Mouse (Mus musculus): Measurements from ENCODE around the gene Cdk5rap1.

Gene Cdk5rap1

DNA sequence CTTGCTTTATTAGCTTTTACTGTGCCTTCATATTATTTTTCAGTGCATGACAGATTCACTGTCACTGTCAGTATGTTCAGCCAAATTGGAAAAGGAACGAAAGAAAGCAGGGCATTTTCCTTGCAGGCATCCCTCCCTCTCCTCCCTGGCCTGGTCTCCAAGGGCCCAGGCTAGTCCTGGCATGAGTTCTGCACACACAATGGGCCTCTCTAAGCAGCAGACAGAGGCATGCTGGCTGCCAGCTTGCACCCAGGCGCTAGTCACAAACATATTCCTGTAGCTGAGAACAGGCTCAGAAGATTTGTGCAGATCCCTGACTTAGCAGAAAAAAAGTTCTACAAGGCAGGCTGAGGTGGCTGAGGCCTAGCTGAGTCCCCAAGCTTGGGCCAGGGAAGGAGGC is 26.5 kb upstream of the Cdk5rap1 start:
- ChIA-PET POLR2A (interaction anchor here in 3 of 4 experiments (0.6 to 1.8 kb wide), 6 partner anchors 9 to 119 kb away, joined by 3 to 12 read pairs (median 4); partner anchors contain the start of gene Snta1 (in 1 of the 3)), CTCF (interaction anchor here in 2 of 4 experiments (0.5 to 0.8 kb wide), 6 partner anchors 27 to 391 kb away, joined by 4 to 6 read pairs (median 4); no protein-coding TSS in a partner anchor)

DNA sequence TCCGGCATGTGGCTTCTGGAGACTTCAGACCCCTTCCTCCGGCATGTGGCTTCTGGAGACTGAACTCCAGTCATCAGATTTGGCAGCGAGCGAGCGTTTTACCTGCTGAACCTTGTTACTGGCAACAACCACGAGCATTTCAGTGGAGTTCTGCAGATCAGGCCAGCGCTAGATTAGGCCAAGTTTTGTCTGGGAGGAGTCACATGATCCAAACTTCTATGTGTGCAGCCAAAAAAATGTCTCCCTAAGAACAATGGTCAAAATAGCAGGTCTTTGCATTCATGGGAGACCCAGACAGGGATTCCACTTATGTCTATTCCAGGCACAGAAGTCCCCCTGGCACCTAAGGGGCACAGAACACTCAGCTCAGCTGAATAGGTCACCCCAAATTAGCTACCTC is 25.5 kb upstream of the Cdk5rap1 start:
- CTCF ChIA-PET: interaction anchor here in 2 of 4 experiments (0.6 to 0.8 kb wide), 2 partner anchors 92 to 489 kb away, joined by 3 to 4 read pairs; no protein-coding TSS in a partner anchor
- POLR2A ChIA-PET: interaction anchor here in 3 of 4 experiments (0.6 to 1.8 kb wide), 6 partner anchors 7 to 16 kb away, joined by 3 to 5 read pairs (median 4); partner anchors contain the start of gene Snta1 (in 1 of the 3)

DNA sequence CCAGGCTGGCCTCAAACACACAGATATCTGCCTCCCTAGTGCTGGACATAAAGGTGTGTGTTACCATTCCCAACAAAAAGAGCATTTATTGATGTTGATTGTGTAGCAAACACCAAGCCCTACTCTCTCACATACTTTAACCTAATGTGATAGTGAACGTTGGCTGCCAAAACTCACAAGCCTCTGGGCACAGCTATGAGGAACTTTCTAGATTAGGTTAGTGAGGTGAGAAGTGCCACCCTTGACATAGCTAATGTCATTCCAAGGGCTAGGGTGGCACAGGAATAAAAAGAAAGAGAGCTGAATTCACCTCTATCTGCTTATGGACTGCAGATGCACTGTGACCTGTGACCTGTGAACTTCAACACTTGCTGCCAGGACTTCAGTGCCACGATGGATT is 23.7 kb upstream of the Cdk5rap1 start:
- ChIA-PET POLR2A (no interaction called here), CTCF (interaction anchor here in 1 of 4 experiments (0.6 kb wide), 1 partner anchor 141 kb away, joined by 12 read pairs; no protein-coding TSS in a partner anchor)

DNA sequence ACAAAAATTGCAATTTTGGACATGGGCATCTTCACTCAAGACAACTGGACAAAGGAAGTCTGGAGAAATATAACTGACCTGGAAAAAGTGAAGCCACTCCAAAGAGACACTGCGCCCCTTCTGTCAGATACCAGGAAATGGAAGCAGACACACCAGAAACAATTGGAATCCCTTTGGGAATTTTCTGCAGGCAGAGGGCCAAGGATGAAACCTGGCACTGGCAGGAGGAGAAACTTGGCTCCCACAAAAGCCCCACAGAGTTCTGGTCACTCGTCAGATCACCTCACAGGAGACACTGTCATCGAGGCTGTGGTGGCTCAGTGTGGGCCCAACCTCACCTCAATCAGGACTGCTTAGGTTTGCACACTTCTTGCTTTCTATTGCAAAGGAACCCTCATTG is 21.8 kb upstream of the Cdk5rap1 start:
- ChIA-PET CTCF (interaction anchor here in 1 of 4 experiments (0.7 kb wide), 1 partner anchor 154 kb away, joined by 7 read pairs; no protein-coding TSS in a partner anchor), POLR2A (no interaction called here)

DNA sequence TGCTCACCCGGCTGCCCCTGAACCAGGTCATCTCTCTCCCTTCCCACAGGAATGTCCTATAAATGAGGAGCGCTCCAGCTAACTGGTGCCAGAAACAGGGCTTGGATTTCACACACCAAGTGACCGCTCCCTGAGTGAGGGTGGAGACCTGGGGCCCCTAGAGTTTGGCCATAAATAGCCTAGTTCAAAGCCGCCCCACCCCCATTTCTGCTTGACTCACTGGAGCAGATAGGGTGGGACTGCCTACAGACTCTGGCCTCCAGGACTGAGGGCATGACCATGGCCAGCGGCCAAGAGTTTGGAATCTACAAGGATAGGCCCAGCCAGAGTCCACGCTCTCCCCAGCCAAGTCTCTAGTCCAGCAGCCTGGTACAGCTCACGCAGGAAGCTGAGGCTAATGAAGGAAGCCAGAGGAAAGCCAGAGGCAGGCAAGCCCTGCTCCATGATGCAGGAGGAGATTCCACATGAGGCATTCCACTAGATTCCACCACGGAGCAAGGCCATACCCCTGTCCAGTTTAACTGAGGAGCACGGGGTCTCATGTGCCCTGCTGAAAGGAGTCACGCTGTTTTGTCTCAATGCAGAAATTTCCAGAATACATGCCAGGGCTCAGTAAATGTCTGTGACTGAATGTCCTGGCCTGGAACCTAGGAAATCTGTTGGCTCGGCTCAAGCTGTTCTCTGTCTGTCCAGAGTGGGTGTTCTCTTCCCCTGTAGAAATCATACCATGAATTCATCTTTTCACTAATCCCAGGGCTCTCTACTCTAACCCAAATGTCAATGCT is 17.6 kb upstream of the Cdk5rap1 start:
- ChIA-PET POLR2A (interaction anchor here in 3 of 4 experiments (0.6 to 2.1 kb wide), 15 partner anchors 8 to 178 kb away, joined by 3 to 8 read pairs (median 4); partner anchors contain the start of genes Snta1 (in 2 of the 3) and Actl10 (in 1 of the 3)), CTCF (interaction anchor here (0.6 to 1.4 kb wide), 8 partner anchors 16 to 574 kb away, joined by 3 to 5 read pairs (median 3); no protein-coding TSS in a partner anchor)

DNA sequence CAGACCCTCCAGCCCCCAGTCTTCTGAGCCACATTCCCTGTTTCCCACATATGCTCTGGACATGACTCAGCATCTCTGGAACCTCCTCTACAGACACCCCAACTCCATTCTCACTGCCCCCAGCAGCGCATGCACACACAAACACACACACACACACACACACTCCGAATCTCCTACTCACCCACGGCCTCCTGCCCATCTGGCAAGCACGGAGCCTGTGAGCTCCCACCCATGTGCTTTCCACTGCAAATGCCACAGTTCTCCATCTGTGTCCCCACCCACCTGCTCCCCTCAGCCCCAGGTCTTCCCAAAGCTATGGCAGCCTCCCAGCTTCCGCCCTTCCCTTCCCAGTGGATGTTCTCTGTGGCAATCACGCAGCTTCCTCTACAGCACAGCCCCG is 6.3 kb upstream of the Cdk5rap1 start:
- CTCF ChIA-PET: interaction anchor here (0.6 to 2.1 kb wide), 5 partner anchors 79 to 694 kb away, joined by 3 to 5 read pairs (median 3); no protein-coding TSS in a partner anchor
- POLR2A ChIA-PET: interaction anchor here in 3 of 4 experiments (0.5 to 3.2 kb wide), 17 partner anchors 10 to 298 kb away, joined by 3 to 12 read pairs (median 5); partner anchors contain the start of genes Snta1 (in 2 of the 3), Bpifb5 (in 1 of the 3) and Cbfa2t2 (in 1 of the 3)

DNA sequence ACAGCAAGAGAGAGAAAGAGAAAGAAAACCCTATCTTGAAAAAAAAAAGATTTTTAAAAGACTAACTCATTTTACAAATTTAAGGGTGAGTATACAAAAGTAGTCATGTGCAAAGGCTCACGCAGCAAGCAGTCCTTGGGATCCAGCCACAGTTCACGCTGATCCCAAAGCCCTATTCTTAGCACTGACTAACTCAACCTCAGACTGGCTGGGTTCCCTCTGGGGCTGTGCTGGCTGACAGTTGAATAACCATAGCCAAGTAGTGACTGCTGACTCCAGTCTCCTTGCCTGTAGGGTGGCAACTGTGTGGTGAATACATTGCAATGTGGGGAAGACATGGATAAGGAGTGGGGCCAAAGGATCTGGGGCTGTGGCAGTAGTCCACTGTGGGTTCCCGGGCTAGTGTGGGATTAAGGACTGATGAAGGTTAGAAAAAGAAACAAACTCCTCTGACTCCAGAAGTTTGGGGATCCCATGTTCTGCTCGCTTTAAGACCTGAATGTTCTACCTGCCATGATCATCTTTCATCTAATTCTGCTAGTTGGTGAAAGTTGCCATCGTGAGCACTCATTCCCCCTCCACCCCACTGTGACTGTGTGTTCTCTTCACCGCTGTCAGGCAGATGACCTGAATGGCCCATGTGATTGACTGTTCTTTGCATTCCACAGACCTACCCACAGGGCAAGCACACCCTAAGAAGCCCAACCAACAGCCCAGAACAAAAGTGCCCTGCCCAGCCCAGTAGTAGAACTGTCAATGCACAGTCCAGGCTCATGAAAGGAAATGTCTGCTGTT is 2.2 kb upstream of the Cdk5rap1 start:
- ChIA-PET CTCF (interaction anchor here in 2 of 4 experiments (0.7 kb wide), 2 partner anchors 74 to 152 kb away, joined by 3 read pairs; no protein-coding TSS in a partner anchor), POLR2A (interaction anchor here in 2 of 4 experiments (0.9 to 3.5 kb wide), 4 partner anchors 39 to 151 kb away, joined by 3 to 20 read pairs (median 4); partner anchors contain the start of gene Bpifb5 (in 1 of the 2))

DNA sequence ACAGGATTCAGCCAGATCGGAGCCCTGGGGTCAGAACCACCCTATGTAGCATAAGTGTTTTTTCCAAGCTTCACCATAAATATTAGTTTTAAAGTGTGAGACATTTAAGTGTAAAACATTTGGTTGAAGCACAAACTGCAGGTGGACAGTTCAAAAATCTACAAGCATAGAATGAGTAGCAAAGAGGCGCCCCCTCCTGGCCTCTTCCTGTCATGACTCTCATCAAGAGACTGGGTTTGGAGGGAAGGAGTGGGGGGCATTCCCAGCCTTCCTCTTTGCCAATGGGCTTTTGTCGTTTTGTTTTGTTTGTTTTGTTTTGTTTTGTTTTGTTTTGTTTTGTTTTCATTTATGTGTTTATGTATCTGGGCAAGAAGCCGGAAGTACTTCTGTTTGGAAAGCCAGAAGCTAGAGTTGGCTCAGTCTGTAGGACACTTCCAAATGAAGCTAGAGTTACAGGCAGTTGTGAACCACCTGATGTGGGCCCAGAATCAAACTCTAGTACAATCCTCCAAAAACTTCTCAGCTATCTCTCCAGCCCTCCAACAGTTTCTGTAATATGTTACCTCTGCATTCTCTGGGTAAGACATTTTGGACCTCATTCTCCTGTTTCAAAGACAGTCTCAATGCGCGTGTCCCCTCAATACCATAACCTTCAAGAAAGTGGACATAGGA is 1.3 kb upstream of the Cdk5rap1 start:
- ChIA-PET CTCF (interaction anchor here (0.5 to 2.3 kb wide), 9 partner anchors 12 to 212 kb away, joined by 3 to 12 read pairs (median 4); no protein-coding TSS in a partner anchor), POLR2A (interaction anchor here in 3 of 4 experiments (0.6 to 3.5 kb wide), 10 partner anchors 26 to 519 kb away, joined by 3 to 24 read pairs (median 6); partner anchors contain the start of genes Bpifb5 (in 1 of the 3), Eif2s2 (in 1 of the 3) and Snta1 (in 1 of the 3))

DNA sequence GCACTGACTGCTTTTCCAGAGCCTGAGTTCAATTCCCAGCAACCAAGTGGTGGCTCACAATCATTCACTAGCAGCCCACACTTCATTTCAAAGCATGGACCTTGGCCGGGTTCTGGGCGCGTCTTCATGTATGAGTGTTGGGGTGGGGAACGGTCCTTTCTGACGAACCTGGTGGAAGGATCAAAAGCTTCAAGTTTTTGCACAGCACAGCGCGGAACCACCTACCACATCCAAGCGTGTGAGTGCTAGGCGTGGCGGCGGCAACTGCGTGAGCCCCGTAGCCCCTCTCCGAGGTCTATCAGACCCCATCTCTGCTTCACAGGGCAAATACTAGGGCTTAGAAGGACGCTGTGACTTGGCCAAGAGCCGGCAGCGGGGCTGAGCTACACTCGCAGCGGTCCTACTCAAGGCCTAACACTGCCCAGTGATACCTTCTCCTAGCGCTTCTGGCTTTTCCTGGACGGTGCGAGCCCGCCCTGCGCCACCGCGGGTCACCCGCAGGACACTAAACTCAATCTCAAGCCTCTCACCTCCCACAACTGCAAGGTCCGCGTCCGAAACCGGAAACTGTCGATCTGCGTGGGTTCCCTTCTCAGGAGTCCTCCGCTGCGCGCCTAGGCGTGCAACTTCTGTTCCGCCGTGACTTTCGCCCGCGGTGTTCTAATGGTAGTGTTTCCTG is 520 bp downstream of the Cdk5rap1 start:
- POLR2A ChIA-PET: interaction anchor here (0.5 to 3.5 kb wide), 47 partner anchors 9 to 1010 kb away, joined by 3 to 24 read pairs (median 4); partner anchors contain the start of genes Snta1 (in 2 of the 4), Actl10 (in 1 of the 4) and Pxmp4 (in 1 of the 4)
- CTCF ChIA-PET: interaction anchor here (0.5 to 2.3 kb wide), 14 partner anchors 10 to 813 kb away, joined by 3 to 12 read pairs (median 4); partner anchors contain the start of gene Zfp341 (in 1 of the 4)

DNA sequence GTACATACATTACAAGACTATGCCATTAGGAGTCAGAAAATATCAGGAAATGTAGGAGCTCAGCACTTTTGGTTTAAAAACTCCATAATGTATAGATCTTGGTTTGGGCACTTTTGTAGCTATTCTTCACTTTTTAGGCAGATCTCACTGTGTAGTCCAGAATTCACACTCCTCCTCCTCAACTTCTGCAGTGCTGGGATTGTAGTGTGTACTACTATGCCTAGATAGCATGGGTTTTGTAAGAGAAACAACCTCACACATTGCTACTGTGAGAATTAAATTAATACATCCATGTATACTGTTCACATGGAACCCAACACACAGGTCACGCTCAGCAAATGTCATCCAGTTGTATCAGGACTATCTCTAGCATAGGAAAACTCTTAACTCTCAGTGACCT is 5.3 kb downstream of the Cdk5rap1 start:
- ChIA-PET POLR2A (interaction anchor here in 2 of 4 experiments (0.5 to 1.7 kb wide), 3 partner anchors 20 to 47 kb away, joined by 3 to 12 read pairs (median 4); no protein-coding TSS in a partner anchor), CTCF (no interaction called here)

DNA sequence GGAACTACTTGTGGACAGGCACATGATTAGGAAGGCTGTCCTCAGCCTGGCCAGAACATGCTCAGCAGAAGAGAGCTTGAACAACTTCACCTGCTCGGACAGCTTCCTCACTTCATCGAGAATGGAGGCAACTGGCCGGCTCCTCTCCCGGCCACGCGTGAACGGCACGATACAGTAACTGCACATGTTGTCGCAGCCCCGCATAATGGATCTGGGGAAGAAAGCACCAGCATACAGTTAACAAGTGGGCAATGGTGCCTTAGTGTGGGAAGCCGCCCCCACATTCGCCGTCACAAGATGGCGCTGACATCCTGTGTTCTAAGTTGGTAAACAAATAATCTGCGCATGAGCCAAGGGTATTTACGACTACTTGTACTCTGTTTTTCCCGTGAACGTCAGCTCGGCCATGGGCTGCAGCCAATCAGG is 18.8 kb downstream of the Cdk5rap1 start:
- POLR2A ChIA-PET: interaction anchor here in 1 of 4 experiments (0.6 to 1.2 kb wide), 3 partner anchors 13 to 295 kb away, joined by 3 to 5 read pairs (median 3); no protein-coding TSS in a partner anchor
- CTCF ChIA-PET: interaction anchor here in 1 of 4 experiments (1.3 kb wide), 1 partner anchor 53 kb away, joined by 3 read pairs; no protein-coding TSS in a partner anchor

DNA sequence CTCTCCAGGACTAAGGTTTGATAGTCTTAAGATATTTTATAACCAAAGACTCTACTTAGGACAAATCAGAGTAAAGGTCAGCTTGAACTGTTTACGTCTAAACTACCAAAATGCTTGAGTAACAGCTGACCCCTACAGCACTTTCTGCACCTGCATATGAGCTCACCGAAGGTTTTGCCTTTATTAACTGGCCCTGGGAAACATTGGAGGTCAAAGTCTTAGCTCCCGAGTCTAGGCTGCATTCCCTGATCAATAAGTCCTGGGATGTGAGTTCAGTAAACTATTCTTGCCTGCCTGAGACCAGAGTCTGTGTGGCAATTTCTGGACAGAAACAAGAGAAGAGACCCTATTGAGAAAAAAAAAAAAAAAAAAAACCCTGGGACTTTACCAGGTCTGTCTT is 24.7 kb downstream of the Cdk5rap1 start:
- ChIA-PET POLR2A (interaction anchor here (0.6 to 3.5 kb wide), 15 partner anchors 9 to 329 kb away, joined by 3 to 12 read pairs (median 4); no protein-coding TSS in a partner anchor), CTCF (interaction anchor here (0.7 to 2.1 kb wide), 6 partner anchors 24 to 176 kb away, joined by 3 to 13 read pairs (median 6); no protein-coding TSS in a partner anchor)

DNA sequence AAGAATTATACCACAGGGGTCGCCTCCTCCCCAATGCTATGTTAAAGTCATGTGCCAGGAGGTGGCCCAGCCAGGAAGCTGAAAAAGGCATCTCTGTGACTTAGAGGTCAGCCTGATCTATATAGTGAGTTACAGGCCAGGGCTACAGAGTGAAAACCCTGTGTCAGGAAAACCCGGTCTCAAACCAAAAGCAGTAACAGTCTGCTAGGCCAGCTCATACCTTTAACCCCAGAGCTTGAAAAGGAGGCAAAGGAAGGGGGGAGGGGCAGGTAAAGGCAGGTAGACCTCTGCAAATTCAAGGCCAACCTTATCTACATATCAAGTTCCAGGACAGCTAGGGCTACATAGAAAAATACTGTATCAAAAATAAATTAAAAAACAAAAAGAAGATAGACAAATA is 33.5 kb downstream of the Cdk5rap1 start:
- ChIA-PET POLR2A (interaction anchor here in 2 of 4 experiments (0.6 to 6.0 kb wide), 11 partner anchors 9 to 462 kb away, joined by 3 to 47 read pairs (median 6); partner anchors contain the start of genes Bpifb5 (in 1 of the 2) and Cdk5rap1 (in 1 of the 2)), CTCF (no interaction called here)

DNA sequence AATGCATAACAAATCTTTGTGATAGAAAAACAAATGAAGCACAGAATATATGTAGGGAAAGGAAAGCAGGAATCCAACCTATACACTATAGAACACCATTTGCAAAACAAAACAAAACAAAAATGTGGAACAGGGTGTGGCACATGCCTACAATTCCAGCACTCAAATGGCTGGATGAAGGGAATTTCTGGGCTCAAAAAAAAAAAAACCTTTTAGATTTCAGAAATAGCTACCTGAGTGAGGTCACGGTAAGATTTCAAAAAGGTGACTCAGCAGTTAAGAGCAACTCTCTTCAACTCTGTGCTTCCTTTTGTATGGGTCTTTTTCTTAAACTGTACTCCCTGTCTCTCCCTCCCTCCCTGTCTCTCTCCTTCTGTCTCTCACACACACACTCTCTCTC is 34.6 kb downstream of the Cdk5rap1 start:
- POLR2A ChIA-PET: interaction anchor here (0.6 to 6.0 kb wide), 28 partner anchors 8 to 724 kb away, joined by 3 to 47 read pairs (median 3); partner anchors contain the start of genes Cbfa2t2 (in 2 of the 4), Cdk5rap1 (in 2 of the 4) and Pxmp4 (in 1 of the 4)

DNA sequence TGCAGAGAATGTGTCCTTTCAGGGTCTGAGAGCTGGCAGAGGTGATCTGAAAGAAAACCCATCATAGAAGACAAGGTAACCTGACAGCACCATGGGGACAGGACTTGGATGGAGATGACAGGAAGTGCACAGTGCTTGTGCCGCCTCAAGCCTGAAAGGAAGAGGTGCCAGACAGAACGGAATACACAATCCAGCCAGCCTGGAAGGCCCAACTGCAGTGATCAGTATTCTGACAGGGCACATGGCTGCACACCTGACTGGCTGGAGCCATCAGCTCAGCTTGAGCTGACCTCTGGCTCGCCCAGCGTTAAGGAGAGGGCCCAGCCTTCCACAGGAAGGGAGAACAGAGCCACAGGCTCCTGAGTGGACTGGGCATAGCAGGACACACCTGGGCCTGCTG is 37.2 kb downstream of the Cdk5rap1 start:
- ChIA-PET POLR2A (interaction anchor here in 3 of 4 experiments (0.6 to 6.0 kb wide), 16 partner anchors 11 to 595 kb away, joined by 3 to 47 read pairs (median 3); partner anchors contain the start of genes Cdk5rap1 (in 2 of the 3), Bpifb5 (in 1 of the 3) and Mapre1 (in 1 of the 3)), CTCF (interaction anchor here in 2 of 4 experiments (1.5 to 2.6 kb wide), 2 partner anchors 35 kb away, joined by 3 to 13 read pairs; no protein-coding TSS in a partner anchor)

More for the DNA sequence above, 34.6 kb downstream of the Cdk5rap1 start:
- CTCF ChIA-PET: interaction anchor here (0.5 to 1.2 kb wide), 12 partner anchors 12 to 727 kb away, joined by 3 to 12 read pairs (median 3); no protein-coding TSS in a partner anchor

DNA sequence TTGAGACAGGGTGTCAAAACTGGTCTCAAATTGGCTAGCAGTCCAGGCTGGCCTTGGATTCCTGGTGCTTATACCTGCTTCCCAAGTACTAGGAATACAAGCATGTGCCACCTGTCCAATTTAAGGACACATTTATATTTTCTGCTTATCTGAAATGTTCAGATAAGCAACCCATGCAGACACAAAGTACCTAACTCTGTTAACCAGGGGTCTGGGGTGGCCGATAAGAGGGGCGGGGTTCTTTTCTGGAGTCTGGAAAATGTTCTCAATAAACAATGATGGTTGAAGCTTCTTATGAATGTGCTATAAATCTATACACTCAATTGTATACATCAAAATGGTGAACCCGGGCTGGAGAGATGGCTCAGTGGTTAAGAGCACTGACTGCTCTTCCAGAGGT is 46.0 kb downstream of the Cdk5rap1 start:
- ChIA-PET CTCF (interaction anchor here in 1 of 4 experiments (1.1 kb wide), 1 partner anchor 27 kb away, joined by 3 read pairs; no protein-coding TSS in a partner anchor), POLR2A (interaction anchor here in 2 of 4 experiments (0.6 to 1.2 kb wide), 3 partner anchors 129 to 331 kb away, joined by 3 to 18 read pairs (median 3); no protein-coding TSS in a partner anchor)
